Mouse (Mus musculus) c-Kit-positive CD71-negative TER-119-negative erythroid progenitor cells, embryonic 14.5 days (primary cell): ENCODE measurements around the gene Cdc7.

Experiments
- DNase-seq: peaks from one replicate; pipeline ENCODE4 v3.0.0-alpha.2; 2013; ENCODE audit warnings: low read depth

The Cdc7 gene

GRCm38 (mm10) chr5:107023951-107024350 lies 59.8 kb downstream of the Cdc7 start:
- DNase-seq: no peak

GRCm38 (mm10) chr5:107025371-107025770 lies 61.2 kb downstream of the Cdc7 start:
- no peak for DNase-seq

GRCm38 (mm10) chr5:107025809-107026208 lies 61.7 kb downstream of the Cdc7 start:
- DNase-seq: no peak

GRCm38 (mm10) chr5:107027616-107028015 lies 63.5 kb downstream of the Cdc7 start:
- no peak for DNase-seq

- DNase-seq: no peak
These were observed 64.4 kb downstream of the Cdc7 start for GRCm38 (mm10) chr5:107028557-107028956.

GRCm38 (mm10) chr5:107029801-107030200 lies 65.7 kb downstream of the Cdc7 start:
- DNase-seq: no peak

- no peak for DNase-seq
These were observed 66.7 kb downstream of the Cdc7 start for GRCm38 (mm10) chr5:107030821-107031220.
